Mouse (Mus musculus) liver, embryonic 14.5 days (tissue): ENCODE results near the gene Spata7. TPM values are rescaled to one million over a fixed set of nuclear protein-coding genes. Genes with fewer than 3 reads are reported as not detected.

Experiments used
- ATAC-seq: fragments of 200-750 bp; cut with Nextera tagmentation; 2 replicates; pipeline ENCODE4 v1.8.0; 2017; ENCODE audit warnings: moderate number of reproducible peaks, mild to moderate bottlenecking, moderate library complexity; ENCODE audit not compliant: insufficient read depth
- DNase-seq, 3 experiments: peaks; one replicate each; pipeline ENCODE4 v3.0.0-alpha.2; 2012 to 2013; ENCODE audit warnings: low read depth in 3 of 3, low spot score in 3 of 3
- H3K27ac ChIP-seq: fragments of 300-500 bp; sonication (generic); 2 replicates; pipeline ENCODE4 v1.5.1; 2014; ENCODE audit warnings: moderate library complexity, mild to moderate bottlenecking, control low read depth, inconsistent platforms
- H3K27me3 ChIP-seq: fragments of 300-500 bp; sonication (generic); 2 replicates; pipeline ENCODE4 v1.6.1; 2014; ENCODE audit warnings: mild to moderate bottlenecking, low read length, moderate library complexity; ENCODE audit not compliant: control insufficient read depth, insufficient read depth
- H3K36me3 ChIP-seq: fragments of 300-500 bp; sonication (generic); replicated peaks from 2 replicates; pipeline ENCODE4 v1.6.1; 2014; ENCODE audit warnings: low read depth; ENCODE audit not compliant: control insufficient read depth, insufficient read depth
- H3K4me1 ChIP-seq, 2 experiments: fragments of 200-500 bp in 1 of 2; fragments of 300-500 bp in 1 of 2; sonication (generic) in 1 of 2; replicated peaks; 2 replicates each; pipeline ENCODE4 v1.6.1; 2012 to 2014; ENCODE audit warnings: antibody characterized with exemption in 1 of 2, inconsistent platforms in 1 of 2, low read length in 1 of 2; ENCODE audit not compliant: control insufficient read depth in 2 of 2, insufficient read depth in 2 of 2
- H3K4me2 ChIP-seq: fragments of 300-500 bp; sonication (generic); 2 replicates; pipeline ENCODE4 v1.6.1; 2014; ENCODE audit warnings: low read depth, mild to moderate bottlenecking, control low read depth, moderate library complexity
- H3K4me3 ChIP-seq, 2 experiments: fragments of 200-500 bp in 1 of 2; fragments of 300-500 bp in 1 of 2; sonication (generic) in 1 of 2; 2 replicates each; pipeline ENCODE4 v1.5.1; 2012 to 2014; ENCODE audit warnings: low read depth in 2 of 2, low read length in 2 of 2, mild to moderate bottlenecking in 2 of 2, control low read depth in 1 of 2, inconsistent platforms in 1 of 2, moderate library complexity in 1 of 2; ENCODE audit not compliant: insufficient read depth in 1 of 2
- H3K9ac ChIP-seq: fragments of 300-500 bp; sonication (generic); replicated peaks from 2 replicates; pipeline ENCODE4 v1.6.1; 2014; ENCODE audit warnings: mild to moderate bottlenecking, control low read depth, moderate library complexity
- H3K9me3 ChIP-seq: fragments of 300-500 bp; sonication (generic); 2 replicates; pipeline ENCODE4 v1.6.1; 2016; ENCODE audit warnings: low read length, mixed read lengths; ENCODE audit not compliant: control insufficient read depth
- CTCF ChIP-seq: IDR thresholded peaks from 2 replicates; pipeline ENCODE4 v1.5.1; 2016; ENCODE audit warnings: antibody characterized with exemption, low read depth, control low read depth
- EP300 ChIP-seq: IDR thresholded peaks from 2 replicates; pipeline ENCODE4 v1.6.1; 2016; ENCODE audit warnings: antibody characterized with exemption, low read depth
- WGBS: fragments of 180-500 bp; shearing (Covaris S2); extraction: QIAGEN DNeasy Blood & Tissue Kit; methylation state at CpG from one replicate; pipeline ENCODE4 v1.1.7; 2014; ENCODE audit not compliant: insufficient replicate concordance; 5-methylcytosine and 5-hydroxymethylcytosine counted together
- polyA plus RNA-seq, 2 experiments: library from polyadenylated mRNA; depleted of rRNA in 1 of 2; stranded (reverse) in 1 of 2; unstranded in 1 of 2; fragments of >200 nt; fragmentation: Nextera tagmentation in 1 of 2; extraction: Ambion mirVana in 1 of 2; gene quantifications; 2 replicates each; pipeline versions ENCODE4 v1.2.1 to v1.2.3; 2012 to 2014

Spata7 gene
- polyA plus RNA-seq, 2 experiments, result 1.2 to 2.0 TPM

GRCm38 (mm10) chr12:98644852-98645251, 16.9 kb downstream of the Spata7 start:
- no peak overlapping the region for H3K27ac ChIP-seq
- DNase-seq, result no peak
- no peaks in the 10 kb centered on the region for H3K36me3 ChIP-seq
- no peak overlapping the region for H3K4me3 ChIP-seq
- H3K9ac ChIP-seq, result no peak overlapping the region
- TF ChIP-seq CTCF, result peak; percentile 23; the same call in 1 of the 2 replicates
- no peak for TF ChIP-seq EP300
- no peaks in the 10 kb centered on the region for H3K9me3 ChIP-seq
- H3K4me2 ChIP-seq, result no peak overlapping the region
- no peaks in the 10 kb centered on the region for H3K4me1 ChIP-seq
- ATAC-seq, result no peak
- H3K27me3 ChIP-seq, result no peaks in the 10 kb centered on the region

- ATAC-seq, result no peak
- 69% methylated on average over 2 of the region's 2 CpGs for WGBS
- no peak overlapping the region for H3K9ac ChIP-seq
- no peaks in the 10 kb centered on the region for H3K9me3 ChIP-seq
- no peaks in the 10 kb centered on the region for H3K36me3 ChIP-seq
- DNase-seq, result no peak
- no peak overlapping the region for H3K4me3 ChIP-seq
- H3K4me1 ChIP-seq, result no peaks in the 10 kb centered on the region
- no peak overlapping the region for H3K27ac ChIP-seq
- TF ChIP-seq EP300, result no peak
- no peak for TF ChIP-seq CTCF
- H3K4me2 ChIP-seq, result no peak overlapping the region
- no peaks in the 10 kb centered on the region for H3K27me3 ChIP-seq
Observed at GRCm38 (mm10) chr12:98656873-98657272, 28.9 kb downstream of the Spata7 start.

- 80% methylated on average over 7 of the region's 7 CpGs for WGBS
- no peaks in the 10 kb centered on the region for H3K27me3 ChIP-seq
- no peak for ATAC-seq
- no peak overlapping the region for H3K9ac ChIP-seq
- DNase-seq, result no peak
- no peak overlapping the region for H3K4me3 ChIP-seq
- no peaks in the 10 kb centered on the region for H3K9me3 ChIP-seq
- no peak for TF ChIP-seq EP300
- H3K36me3 ChIP-seq, result no peaks in the 10 kb centered on the region
- H3K4me1 ChIP-seq, result no peaks in the 10 kb centered on the region
- H3K4me2 ChIP-seq, result no peak overlapping the region
- no peak overlapping the region for H3K27ac ChIP-seq
Observed at GRCm38 (mm10) chr12:98662617-98663016, 34.7 kb downstream of the Spata7 start.

- TF ChIP-seq EP300, result no peak
- no peak for TF ChIP-seq CTCF
- Histone ChIP-seq H3K9ac (no peak overlapping the region), H3K4me1 (no peaks in the 10 kb centered on the region), H3K36me3 (no peaks in the 10 kb centered on the region), H3K27ac (no peak overlapping the region), H3K4me2 (no peak overlapping the region), H3K4me3 (no peak overlapping the region), H3K9me3 (no peaks in the 10 kb centered on the region), H3K27me3 (no peaks in the 10 kb centered on the region)
- DNase-seq, result no peak
- WGBS, result 63% methylated on average over 10 of the region's 10 CpGs
- no peak for ATAC-seq
Observed at GRCm38 (mm10) chr12:98668132-98668814, 40.3 kb downstream of the Spata7 start.

GRCm38 (mm10) chr12:98669086-98669485, 41.1 kb downstream of the Spata7 start:
- Histone ChIP-seq H3K9me3 (no peaks in the 10 kb centered on the region), H3K9ac (no peak overlapping the region), H3K4me1 (no peaks in the 10 kb centered on the region), H3K27me3 (no peaks in the 10 kb centered on the region), H3K36me3 (no peaks in the 10 kb centered on the region), H3K27ac (no peak overlapping the region), H3K4me3 (no peak overlapping the region), H3K4me2 (no peak overlapping the region)
- WGBS, result 75% methylated on average over 10 of the region's 10 CpGs
- DNase-seq, result no peak
- ATAC-seq, result no peak
- TF ChIP-seq CTCF (no peak), EP300 (no peak)
